Mouse (Mus musculus) embryonic stem cell, embryonic (primary cell): ENCODE results near the gene Vmn2r42.
"Not testable (repeated sequence)": the region's sequence is repeated elsewhere in the genome, so short reads cannot be mapped to it uniquely, and the experiment has no call there.

ENCODE experiments used
- CTCF ChIA-PET, 4 experiments: fragments of 300-600 bp in 2 of 4; fragments of 350-600 bp in 2 of 4; sonication (Branson Sonifier 250); formaldehyde crosslinking; loops; one replicate each; lab custom pipeline; 2022; ENCODE audit warnings: inconsistent platforms in 2 of 4; lab: Charles Lee
- POLR2A ChIA-PET, 4 experiments: fragments of 300-600 bp in 2 of 4; fragments of 350-600 bp in 2 of 4; sonication (Branson Sonifier 250); formaldehyde crosslinking; loops; one replicate each; lab custom pipeline; 2022; ENCODE audit warnings: antibody characterized with exemption in 4 of 4, inconsistent platforms in 1 of 4; lab: Charles Lee

Gene Vmn2r42

GRCm38 (mm10) chr7:8200220-8200619 lies at the start of gene Vmn2r42:
Vmn2r42 (minus strand) TSS chr7:8200320.
- CTCF ChIA-PET, result not testable (repeated sequence)

GRCm38 (mm10) chr7:8161554-8161953 lies 38.6 kb downstream of the Vmn2r42 start, which contains the start of gene Vmn2r41:
Vmn2r41 (minus strand) TSS chr7:8161654.
- POLR2A ChIA-PET, CTCF ChIA-PET: not testable (repeated sequence)

More at GRCm38 (mm10) chr7:8200220-8200619, at the start of gene Vmn2r42:
- POLR2A ChIA-PET, result not testable (repeated sequence)
